Mouse (Mus musculus) olfactory bulb, adult 2 months (tissue): ENCODE measurements around the gene Lrrfip1.

Experiments used
- CTCF ChIP-seq: fragments of 200-500 bp; IDR thresholded peaks from 2 replicates; pipeline ENCODE4 v1.5.1; 2012; ENCODE audit warnings: low read depth, mild to moderate bottlenecking, low read length, moderate library complexity; ENCODE audit not compliant: insufficient read depth
- POLR2A ChIP-seq: fragments of 200-500 bp; IDR thresholded peaks from 2 replicates; pipeline ENCODE4 v1.6.1; 2012; ENCODE audit warnings: mild to moderate bottlenecking, low read depth, low read length, moderate library complexity; ENCODE audit not compliant: insufficient read depth

GRCm38 (mm10) chr1:91066599-91066998, 68.1 kb downstream of the Lrrfip1 start:
- no peak for TF ChIP-seq POLR2A
- TF ChIP-seq CTCF: no peak
